Mouse (Mus musculus): ENCODE data around the gene Ndrg3. TPM values are rescaled to one million over a fixed set of nuclear protein-coding genes. Genes with fewer than 3 reads are reported as not detected.
"Not testable (repeated sequence)": the region's sequence is repeated elsewhere in the genome, so short reads cannot be mapped to it uniquely, and the experiment has no call there.

The Ndrg3 gene
- total RNA-seq, 1 experiment from 2014 or later = 53.4 TPM

- not testable (repeated sequence) for DNase-seq
Measured at GRCm38 (mm10) chr2:156939926-156940325, 51.9 kb downstream of the Ndrg3 start.

- DNase-seq = no peak
Measured at GRCm38 (mm10) chr2:156937795-156938194, 54.1 kb downstream of the Ndrg3 start.

DNA sequence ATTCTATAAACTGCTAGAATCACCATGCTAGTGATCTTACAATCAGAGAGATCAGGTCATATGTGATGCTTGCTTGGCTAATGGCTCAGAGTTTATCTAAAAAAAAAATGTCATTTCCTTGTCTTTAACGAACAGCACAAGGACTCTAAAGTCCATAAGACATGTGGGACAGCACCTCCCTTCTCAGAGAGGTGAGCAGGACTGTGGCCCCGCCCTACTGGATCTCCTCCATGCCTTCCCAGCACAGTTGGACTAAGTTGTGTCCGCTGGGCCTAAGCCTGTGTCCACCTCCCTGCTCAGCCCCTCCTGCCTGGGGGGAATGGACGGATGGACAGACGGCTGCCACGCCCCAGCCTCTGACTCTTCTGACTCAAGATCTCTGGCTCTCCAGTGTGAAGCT, 56.9 kb downstream of the Ndrg3 start:
- DNase-seq = no peak

DNA sequence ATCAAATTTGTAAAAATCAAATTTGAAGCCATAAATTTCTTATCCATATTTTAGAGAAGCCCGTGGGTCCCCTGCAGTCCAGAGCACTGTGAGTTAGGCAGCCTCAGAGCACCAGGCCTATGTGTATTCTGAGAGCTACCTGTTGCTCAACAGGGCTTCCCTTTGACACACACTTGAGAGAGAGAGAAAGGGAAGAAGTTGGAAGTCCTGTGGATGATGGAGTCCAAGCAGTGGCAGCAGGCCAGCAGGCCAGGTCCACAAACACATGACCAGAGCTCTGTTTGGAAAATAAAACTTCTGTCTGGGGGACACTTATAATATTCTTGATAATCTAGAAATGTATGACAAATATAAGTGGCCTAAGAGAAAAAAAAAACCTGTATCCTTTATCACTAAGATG, 58.4 kb downstream of the Ndrg3 start:
- DNase-seq = no peak

GRCm38 (mm10) chr2:156931421-156931820, 60.4 kb downstream of the Ndrg3 start:
- DNase-seq = no peak

DNA sequence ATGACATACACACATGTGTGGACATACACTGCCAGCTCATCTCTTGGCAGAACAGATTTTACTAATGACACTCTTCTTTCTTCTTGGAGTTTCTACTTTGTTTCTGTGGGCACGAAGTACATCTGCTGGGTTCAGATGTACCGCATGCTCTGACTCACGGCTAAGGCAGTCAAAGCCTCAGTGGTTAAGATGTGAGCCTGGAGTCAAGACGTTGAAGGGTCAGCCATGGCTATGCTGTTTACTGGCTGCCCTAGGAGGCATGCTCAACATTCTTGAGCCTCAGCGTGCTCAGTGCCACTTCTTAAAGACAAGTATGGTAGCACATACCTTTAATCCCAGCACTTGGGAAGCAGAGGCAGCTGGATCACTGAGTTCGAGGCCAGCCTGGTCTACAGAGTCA, 61.3 kb downstream of the Ndrg3 start:
- DNase-seq = no peak

DNA sequence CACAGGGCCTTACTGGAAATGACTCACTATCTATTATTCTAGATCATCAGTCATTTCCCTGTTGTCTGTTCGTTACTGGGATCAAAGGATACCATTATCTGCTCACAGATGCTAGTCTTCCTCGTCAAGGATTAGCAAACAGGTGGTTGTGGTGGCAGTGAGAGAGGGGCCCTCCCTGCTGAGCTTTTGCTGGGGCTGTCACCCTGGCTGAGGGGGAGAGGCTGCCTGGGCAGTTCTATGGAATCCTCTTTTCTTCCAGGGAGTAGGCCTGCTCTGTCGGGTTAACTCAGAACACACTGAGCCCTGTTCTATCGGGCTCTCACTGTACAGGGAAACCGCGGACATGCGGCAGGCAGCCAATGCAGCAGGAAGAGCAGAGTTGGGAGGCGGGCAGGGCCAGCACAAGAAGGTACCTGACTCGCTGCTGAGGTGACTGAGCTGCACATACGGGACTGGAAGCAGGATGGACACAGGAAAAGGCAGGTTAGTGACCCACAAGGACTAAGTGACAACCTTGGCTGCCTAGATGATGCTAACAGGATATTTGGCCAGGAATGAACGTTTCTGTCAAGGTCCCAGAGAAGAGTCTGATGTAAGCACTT, 62.2 kb downstream of the Ndrg3 start:
- no peak for DNase-seq

DNA sequence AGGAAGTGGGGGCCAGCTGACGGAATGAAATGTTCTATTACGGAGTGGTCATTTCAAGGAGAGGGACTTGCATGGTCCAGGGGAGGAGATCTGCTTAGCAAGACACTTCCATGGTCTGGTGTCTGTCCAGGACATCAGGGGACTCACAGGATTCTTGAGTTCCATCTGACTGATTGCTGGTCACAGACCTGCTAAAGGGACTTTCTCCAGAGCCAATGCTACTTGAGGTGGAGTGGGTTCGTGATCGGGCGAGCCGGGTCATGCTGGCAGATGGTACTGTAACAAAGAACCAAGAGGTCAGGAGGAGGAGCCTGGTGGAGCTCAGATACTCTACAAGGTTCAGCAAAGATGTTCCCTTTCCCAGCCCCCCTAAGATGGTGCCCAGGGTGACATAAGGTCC, 63.2 kb downstream of the Ndrg3 start:
- DNase-seq = no peak

GRCm38 (mm10) chr2:156927663-156928062, 64.2 kb downstream of the Ndrg3 start:
- DNase-seq = no peak

DNA sequence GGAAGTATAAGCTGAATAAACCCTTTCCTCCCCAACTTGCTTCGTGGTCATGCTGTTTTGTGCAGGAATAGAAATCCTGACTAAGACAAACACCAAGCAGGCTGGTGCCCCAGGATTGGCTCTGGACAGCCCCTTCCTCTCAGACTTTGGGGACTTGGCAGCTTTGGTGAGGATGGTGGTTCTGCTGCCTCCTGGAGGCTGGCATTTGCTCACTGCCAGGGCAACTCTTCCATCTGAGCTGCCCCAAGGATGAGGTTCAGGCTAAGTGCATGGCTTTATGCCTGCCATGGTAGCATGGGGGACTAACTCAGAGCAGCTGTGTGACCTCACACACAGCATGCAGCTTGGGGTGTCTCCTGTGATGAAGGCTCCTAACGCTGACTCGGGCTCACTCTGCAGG, 66.2 kb downstream of the Ndrg3 start:
- DNase-seq = not testable (repeated sequence)

DNA sequence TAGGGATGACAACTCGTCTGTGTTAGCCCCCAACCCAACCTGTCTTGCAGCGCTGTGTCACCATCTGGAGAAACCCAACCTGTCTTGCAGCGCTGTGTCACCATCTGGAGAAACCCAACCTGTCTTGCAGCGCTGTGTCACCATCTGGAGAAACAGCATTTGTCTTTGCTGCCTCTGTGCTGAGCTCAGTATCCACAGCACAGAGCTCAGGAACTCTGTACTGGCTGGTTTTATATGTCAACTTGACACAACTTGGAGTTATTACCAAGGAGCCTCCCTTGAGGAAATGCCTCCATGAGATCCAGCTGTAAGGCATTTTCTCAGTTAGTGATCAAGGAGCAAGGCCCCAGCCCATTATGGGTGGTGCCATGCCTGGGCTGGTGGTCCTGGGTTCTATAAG, 66.8 kb downstream of the Ndrg3 start:
- not testable (repeated sequence) for DNase-seq

GRCm38 (mm10) chr2:156924210-156924898, 67.5 kb downstream of the Ndrg3 start:
- DNase-seq = no peak

DNA sequence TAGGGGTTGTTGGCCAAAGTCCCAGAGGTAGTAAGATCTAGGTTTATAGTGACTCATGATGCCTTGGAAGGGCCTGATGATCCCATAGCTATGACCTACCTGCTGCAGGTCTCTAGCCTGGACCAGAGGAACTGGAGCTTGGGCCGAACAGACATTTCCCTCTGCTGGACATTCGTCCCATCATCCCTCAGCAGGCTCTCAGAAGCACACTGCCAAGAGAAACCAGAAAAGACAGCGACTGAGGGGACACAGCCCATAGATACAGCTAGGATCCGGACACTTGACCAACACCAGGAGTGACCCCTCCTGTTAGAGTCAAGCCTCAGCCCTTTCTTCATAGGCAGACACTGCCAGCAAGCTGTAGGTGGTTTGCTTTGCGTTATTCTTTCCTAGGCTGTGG, 68.8 kb downstream of the Ndrg3 start:
- DNase-seq = no peak

DNA sequence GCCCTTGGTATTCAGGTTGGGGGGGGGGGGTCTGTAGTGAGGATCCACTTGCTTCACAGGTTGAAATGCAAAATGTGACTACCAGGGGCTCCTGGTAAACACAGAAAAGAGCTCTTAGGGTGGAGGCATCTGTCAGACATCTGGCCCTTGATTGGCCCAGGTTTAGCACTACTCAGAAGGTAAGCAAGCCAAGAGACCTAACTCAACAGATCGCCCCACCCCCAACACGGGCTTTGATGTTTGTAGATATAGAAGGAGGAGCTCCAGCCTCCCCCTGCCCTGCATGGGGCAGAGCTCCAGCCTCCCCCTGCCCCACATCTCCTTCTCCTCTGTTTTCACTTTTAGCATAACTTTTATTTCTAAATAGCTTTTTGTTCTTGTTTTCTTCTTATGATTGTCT, 72.1 kb downstream of the Ndrg3 start:
- DNase-seq = no peak

DNA sequence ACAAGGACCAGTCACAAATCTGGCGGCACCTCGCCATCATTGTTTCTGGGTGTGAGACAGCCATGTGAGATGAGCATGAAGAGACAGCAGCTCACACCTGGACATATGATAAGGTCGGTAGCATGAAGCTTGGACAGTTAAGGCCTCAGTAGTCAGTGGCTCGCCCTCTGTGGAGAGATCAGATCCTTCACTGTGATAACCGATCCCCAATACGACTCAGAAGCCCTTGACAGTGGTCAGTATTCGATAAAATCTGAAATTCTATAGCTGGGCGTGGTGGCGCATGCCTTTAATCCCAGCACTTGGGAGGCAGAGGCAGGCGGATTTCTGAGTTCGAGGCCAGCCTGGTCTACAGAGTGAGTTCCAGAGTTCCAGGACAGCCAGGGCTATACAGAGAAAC, 72.7 kb downstream of the Ndrg3 start:
- DNase-seq = not testable (repeated sequence)

DNA sequence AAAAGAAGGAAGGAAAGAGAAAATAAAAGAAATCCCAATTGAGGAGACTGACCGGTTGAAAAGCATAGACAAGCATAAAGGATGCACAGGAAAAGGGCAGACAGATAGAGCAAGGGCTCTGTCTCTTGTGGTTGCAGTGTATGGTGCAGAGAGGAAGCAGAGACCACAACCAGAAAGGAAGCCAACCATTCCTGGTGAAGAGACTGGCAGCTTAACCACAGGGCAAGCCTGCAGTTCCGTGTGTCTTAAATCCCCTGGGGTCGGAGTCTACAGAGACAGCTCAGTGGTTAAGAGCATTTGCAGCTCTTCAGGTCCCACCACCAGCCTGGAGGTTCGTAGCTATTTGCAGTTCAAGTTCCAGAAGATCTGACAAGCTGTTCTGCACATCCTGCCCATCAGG, 73.3 kb downstream of the Ndrg3 start:
- DNase-seq = no peak

GRCm38 (mm10) chr2:156916419-156917125, 75.3 kb downstream of the Ndrg3 start:
- DNase-seq = no peak

DNA sequence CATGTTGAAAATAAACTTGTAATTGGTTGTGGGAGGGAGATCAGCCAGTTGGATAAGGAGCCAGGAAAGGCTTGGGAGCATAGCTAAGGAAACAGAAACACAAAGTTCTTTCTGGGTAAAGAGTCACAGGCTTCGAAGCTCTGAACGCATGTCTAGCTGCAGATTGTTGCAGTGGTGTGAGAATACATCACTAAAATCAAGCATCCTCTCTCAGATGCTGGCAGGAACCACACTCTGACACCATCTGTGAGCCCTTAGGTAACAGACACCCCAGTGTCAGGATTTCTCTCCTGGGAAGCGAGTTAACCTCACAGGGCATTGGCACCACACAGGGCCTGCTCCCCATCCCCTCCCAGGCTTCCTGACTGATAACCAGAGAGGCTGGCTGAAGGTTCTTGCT, 76.3 kb downstream of the Ndrg3 start:
- no peak for DNase-seq

DNA sequence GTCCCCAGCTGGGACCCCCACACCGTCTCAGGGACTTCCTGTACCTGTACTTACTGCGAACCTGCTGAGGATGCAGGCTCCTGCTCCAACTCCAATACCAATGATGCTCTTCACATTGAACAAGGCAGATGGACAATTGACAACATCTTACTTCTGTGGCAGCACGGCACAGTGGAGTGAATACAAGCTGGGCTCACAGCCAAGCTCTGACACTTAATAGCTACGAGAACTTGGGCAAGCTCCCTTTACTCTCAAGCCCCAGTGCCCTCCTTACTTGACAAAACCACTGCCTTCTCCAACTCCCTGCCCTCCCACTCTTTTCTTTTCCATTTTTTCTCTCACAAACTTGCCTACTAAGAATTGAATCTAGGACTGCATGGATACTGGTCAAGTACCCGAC, 78.7 kb downstream of the Ndrg3 start:
- peak; percentile 21 for DNase-seq

DNA sequence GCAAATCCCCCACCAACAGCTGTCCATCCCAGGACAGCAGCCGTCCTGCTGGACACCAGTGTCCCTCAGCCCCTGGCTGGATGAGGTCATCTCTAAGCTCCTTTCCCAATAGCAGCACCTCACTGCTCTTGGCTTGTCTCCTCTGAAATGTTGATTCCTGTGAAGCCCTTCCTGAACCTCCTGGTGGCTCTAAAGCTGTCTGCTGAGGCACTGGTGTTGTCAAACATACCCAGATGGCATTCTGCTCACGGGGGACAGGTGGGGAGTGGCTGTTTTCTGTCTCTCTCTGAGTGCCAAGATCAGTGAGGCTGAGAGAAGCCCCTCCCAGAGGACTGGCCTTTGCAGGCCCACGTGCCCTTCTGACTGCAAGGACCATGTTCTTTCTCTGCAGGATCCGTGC, 85.9 kb downstream of the Ndrg3 start:
- DNase-seq = not testable (repeated sequence)

DNA sequence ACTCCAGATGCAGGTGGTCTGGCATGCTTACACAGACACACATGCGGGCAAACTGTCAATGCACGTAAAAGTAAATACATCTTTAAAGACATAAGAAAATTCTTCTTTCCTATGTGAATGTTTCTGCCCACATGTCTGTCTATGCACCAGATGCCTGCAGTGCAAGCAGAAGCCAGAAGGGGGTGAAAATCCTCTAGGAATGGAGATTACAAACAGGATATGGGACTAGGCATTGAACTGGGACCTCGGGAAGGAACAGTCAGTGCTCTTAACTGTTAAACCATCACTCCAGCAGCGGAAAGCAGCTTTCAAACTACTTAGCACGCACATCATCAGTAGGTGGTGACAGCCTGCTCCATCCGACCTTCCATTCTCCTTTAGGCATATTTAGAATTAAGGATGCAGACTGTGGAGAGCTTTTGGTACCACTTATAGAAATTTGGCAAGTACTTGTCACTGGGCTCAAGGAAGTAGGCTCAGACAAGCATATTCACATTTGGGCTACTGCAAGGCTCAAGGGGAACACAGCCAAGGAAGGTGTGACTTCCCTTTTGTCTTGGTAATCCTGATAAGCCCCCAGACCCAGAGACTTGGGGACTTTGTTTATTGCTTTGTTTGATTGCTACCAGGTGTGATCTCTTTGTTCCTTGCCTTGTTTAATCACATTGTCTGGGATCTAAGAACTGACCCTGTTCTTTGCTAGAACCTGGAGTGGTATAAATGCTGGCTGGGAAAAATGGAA, 86.7 kb downstream of the Ndrg3 start:
- DNase-seq = peak; percentile 65

- no peak for DNase-seq
Measured at GRCm38 (mm10) chr2:156903367-156903766, 88.5 kb downstream of the Ndrg3 start.

- not testable (repeated sequence) for DNase-seq
Measured at GRCm38 (mm10) chr2:156902411-156902810, 89.4 kb downstream of the Ndrg3 start.
